Mouse (Mus musculus) heart, postnatal 10 days (tissue): Measurements from ENCODE around the gene Asb18. TPM values are rescaled to one million over a fixed set of nuclear protein-coding genes. Genes with fewer than 3 reads are reported as not detected.
A peak's percentile ranks its signal among the peaks of the same experiment; 100 is the strongest.

Source experiments
- DNase-seq, 2 experiments: peaks; one replicate each; pipeline ENCODE4 v3.0.0; 2021
- intact Hi-C: fragments of 180-260 bp; cut with DNase I; formaldehyde crosslinking; loops from one replicate; pipeline ENCODE4 v1.15.1; 2025
- total RNA-seq, 2 experiments: library from RNA; stranded (reverse); gene quantifications; 2 replicates each; pipeline ENCODE4 v1.2.3; 2021

Asb18 gene
- total RNA-seq, 2 experiments from 2014 or later = 6.3 to 8.0 TPM

DNA sequence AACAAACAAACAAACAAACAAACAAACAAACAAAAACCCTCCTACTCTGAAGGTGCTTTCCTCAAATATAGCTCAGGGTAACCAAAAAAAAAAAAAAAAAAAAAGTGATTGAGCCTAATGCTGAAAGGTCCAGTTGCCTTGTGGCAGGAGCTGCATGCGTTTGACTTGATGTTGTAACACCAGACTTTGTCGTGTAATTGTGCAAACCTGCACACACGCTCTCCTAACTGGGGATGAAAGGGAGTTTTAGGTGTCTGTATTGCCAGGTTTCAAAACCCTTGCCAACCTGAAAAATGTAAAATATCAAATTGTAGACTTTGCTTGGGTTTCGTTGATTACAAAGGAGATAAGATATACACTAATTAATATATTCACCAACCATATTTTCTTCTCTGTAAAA is 100.9 kb downstream of the Asb18 start:
- intact Hi-C loops = no loop called here
- no peak for DNase-seq

GRCm38 (mm10) chr1:89912392-89912791 is 102.1 kb downstream of the Asb18 start:
- peak in 1 of 2 experiments; percentile 27 for DNase-seq
- intact Hi-C loops = no loop called here

DNA sequence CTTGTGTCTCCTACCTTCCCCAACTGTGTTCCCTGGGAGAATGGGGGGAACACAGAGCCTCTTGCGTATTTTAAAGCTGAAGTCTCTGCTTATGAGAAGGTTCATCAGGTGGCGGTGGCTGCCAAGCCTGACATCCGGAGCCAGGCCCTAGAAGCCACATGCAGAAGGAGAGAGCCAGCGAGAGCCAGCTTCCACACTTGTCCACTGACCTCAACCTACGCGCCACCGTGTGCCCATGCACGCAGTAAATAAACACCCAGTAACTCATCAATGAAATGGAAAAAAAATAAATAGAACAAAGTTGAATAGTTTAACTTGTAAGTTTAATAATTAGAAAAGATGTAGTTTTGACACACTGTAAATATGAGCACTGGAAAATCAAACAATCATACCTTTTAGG is 104.7 kb downstream of the Asb18 start:
- intact Hi-C loops = no loop called here
- no peak for DNase-seq

DNA sequence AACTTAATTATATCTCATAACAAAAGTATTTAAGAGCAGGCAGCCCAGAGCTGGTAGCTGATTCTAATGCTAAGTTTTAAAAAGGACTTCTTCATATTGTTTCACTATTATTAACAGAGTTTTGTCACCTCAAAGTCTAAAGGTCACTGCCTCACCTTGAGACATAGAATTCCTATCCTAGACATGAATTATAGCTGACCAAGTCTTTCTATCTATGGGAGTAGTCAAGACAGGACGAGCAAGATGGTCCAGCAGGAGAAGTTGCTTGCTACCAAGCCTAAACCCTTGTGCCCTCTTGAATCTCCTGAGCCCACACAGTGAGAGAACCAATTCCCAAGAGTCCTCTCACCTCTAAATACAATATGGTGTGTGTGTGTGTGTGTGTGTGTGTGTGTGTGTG is 111.8 kb downstream of the Asb18 start:
- intact Hi-C loops = no loop called here
- DNase-seq = no peak

GRCm38 (mm10) chr1:89902236-89902635 is 112.2 kb downstream of the Asb18 start:
- no peak for DNase-seq

GRCm38 (mm10) chr1:89901381-89901780 is 113.1 kb downstream of the Asb18 start:
- intact Hi-C loops = no loop called here
- DNase-seq = no peak

More at GRCm38 (mm10) chr1:89902236-89902635, 112.2 kb downstream of the Asb18 start:
- intact Hi-C loops = no loop called here

Other genes with a start within 250 kb of the Asb18 start
- gene Gbx2, start 83.5 kb downstream of the Asb18 start, total RNA-seq = not detected
- gene Iqca, start 138.7 kb upstream of the Asb18 start, total RNA-seq = not detected
- gene Ackr3, start 189.3 kb upstream of the Asb18 start, total RNA-seq = 10 to 100 TPM; 45.4 to 48.9 TPM